Mouse (Mus musculus): Measurements from ENCODE around the gene Ldah.
A peak's percentile ranks its signal among the peaks of the same experiment; 100 is the strongest.
"Not testable (repeated sequence)": the region's sequence is repeated elsewhere in the genome, so short reads cannot be mapped to it uniquely, and the experiment has no call there.

Ldah gene

DNA sequence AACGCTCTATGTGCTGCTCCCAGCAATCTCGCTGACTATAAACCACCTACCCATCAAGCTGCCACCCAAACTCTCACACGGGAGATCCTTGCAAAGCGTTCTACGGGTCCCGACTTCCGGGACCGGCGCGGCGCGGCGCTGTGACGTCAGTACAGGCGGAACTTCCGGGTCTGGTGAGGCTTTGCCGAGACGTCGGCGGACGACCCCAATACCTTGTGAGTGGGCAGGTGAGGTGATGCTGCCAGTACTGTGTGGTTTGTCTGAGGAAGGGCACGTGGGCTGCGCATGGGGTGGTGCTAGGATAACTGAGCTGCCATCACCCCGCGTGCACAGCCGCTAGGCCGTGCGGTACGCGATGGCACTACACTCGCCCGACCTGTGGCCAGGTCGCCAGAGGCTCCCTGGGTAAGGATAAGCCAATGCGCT is at the start of gene Ldah:
Gene Ldah, plus strand, starts transcription at position 130 of the 426 bp plus-strand sequence.
- DNase-seq = peak; percentile 81 to 87

DNA sequence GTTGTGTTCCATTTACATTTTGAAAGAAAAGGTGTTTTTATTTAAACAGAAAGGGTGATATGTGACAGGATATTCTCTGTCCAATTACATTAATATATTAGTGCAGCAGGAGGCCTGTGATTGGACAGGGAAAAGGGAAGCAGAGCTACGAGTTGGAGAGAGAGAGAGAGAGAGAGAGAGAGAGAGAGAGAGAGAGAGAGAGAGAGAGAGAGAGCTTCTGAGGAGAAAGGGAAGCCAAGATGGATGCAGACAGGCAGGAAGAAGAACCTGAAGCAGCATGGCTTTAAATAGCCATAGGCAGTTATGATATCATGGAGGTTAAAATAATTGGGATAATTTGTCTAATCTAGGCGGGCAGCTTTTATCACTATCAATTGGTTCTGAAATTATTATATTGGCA is 40.2 kb upstream of the Ldah start:
- no peak for DNase-seq

DNA sequence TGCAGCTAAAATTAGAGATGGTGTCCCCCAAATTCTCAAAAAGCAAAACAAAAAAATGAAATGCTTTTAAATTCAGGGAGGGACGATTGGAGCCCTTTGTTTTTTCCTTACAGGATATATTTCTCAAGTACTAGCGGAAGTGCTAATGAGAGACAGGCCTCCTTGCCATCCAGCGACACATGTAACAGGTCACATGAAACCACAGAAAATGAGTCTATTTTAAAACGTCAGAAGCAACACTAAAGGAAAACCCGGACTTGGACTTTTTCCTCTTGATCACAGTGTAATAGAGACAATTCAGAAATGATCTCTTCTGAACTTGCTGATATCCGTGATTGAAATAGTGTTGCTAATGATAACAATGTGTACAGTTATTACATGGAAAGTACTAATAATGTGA is 27.0 kb upstream of the Ldah start:
- no peak for DNase-seq

DNA sequence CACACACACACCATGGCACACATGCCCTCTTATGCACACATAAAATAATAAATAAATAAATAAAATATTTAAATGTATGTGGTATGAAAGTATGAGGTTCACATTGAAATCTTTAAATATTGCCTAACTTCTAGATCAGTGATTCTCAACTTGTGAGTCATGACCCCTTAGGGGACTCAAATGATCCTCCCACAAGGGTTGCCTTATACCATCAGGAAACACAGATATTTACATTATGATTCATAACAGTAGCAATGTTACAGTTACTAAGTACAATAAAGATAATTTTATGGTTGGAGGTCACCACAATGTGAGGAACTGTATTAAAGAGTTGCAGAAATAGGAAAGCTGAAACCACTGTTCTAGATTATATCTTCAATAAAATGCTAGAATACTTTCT is 26.2 kb upstream of the Ldah start:
- DNase-seq = no peak

DNA sequence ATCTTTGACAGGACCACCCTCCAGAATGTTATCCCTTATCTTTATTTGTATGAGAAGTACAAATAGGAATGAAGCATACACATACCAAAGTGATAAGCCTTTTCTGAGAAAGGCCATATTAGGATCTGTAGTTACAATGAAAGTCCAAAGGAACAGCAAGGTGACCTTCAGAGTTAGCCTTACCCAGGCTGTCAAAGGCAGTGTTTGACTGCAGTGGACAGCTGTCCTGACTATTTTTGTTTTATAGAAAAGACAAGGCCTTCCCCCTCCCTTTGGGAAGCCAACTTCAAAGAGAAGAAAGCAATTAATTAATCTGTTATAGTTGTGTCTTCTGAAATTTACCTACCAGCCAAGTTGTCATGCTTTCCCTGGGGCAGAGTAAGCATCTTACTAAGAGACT is 23.4 kb upstream of the Ldah start:
- no peak for DNase-seq

DNA sequence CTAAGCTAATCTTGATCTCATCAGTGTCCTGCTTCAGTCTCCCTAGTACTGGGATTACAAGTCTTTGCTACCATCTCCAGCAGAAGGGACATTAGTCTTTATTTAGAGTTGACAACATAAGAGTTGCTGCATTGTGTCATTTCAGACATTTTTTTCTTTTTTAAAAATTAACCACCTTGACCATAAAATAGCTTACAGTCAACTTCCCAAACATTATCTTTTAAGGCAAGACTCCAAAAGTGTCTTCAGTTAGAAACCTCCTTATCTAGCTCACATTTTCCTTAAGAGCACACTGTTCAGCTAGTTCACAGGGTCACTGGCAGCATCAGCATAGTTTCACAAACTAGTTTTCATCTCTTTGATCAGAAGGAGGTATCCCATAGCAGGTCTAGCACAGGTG is 19.7 kb upstream of the Ldah start:
- DNase-seq = no peak

DNA sequence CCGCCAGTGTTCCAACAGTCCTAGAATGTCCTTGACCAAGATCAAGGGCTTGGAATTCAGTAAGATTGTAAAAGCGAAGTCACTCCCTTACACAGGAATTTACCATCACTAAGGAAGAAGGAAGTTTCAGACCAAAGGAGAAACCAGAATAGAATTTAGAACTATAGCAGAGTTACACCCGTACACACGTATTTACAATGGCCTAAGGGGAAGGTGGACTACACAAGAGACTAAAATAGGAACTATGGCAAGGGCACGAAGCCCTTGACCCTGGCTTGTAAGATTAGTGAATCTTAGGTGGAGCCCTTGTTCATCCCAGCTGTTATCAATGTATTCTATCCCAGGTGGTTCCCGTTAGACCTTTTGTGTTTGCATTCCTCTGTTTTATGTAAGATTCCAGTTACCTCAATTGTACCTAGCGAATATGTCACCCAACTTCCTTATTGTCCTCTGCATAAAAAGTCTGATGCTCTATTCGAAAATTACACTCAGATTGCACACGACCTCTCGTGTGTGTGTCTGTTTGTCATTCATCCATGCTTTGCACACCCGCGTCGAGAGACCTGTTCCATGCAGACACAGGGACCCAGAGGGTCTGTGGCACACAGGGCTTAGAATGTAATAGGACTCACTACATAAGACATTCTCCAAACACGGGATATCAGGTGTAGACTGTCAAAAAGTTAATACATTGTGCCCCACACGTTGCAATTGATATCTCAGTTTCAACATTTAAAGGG is 18.9 kb upstream of the Ldah start:
- DNase-seq = not testable (repeated sequence)

DNA sequence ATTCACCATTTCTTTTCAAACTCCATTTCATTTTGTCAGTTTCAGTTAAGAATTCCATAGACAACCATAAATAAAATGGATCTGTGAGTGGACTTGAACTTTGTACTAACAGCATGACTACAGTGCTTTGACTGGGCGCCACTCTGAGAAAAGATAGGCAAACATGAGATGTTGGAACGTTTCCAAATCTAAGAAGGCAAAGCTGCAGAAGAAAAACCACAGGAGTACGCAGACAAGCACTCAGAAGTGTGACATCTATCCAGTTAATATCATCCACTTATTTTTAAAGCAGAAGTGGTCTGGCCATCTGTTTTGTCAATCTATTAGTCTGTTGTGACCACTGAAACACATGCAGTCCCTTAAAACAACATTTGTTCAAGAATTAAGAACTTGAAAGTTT is 18.2 kb upstream of the Ldah start:
- no peak for DNase-seq

DNA sequence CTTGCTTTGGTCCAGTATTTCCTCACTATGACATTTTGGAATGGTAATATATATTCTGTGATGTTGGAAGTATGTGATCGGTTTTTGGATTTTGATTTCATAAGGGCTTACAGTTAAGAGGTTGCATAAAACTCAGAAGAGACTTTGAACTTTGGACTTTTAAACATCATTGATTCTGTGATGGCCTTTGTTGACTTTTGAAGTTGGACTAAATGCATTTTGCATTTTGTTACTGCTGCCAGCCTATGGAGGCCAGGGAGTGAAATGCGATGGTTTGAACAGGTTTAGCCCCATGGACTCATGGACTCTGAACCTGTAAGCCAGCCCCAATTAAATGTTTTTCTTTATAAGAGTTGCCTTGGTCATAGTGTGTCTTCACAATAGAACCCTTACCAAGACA is 2.2 kb upstream of the Ldah start:
- no peak for DNase-seq

DNA sequence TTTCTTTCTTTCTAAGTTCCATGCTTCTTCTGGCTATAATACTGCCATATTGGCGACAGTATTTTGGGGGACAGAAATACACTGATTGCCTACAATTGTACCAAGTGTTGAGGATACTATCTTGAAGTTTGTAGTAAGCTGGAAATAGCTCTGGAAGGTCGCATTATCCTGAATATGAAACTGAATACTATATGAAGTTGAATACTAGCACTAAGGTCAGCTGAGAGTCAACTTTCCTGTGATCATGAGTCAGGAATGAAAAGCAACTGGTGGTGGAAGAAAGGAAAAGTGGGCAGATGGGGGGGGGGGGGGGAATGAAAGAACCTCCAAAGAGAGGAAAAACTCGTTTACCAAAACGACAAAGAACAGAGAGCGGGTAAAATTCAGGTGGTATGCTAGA is 329 bp upstream of the Ldah start:
- no peak for DNase-seq

DNA sequence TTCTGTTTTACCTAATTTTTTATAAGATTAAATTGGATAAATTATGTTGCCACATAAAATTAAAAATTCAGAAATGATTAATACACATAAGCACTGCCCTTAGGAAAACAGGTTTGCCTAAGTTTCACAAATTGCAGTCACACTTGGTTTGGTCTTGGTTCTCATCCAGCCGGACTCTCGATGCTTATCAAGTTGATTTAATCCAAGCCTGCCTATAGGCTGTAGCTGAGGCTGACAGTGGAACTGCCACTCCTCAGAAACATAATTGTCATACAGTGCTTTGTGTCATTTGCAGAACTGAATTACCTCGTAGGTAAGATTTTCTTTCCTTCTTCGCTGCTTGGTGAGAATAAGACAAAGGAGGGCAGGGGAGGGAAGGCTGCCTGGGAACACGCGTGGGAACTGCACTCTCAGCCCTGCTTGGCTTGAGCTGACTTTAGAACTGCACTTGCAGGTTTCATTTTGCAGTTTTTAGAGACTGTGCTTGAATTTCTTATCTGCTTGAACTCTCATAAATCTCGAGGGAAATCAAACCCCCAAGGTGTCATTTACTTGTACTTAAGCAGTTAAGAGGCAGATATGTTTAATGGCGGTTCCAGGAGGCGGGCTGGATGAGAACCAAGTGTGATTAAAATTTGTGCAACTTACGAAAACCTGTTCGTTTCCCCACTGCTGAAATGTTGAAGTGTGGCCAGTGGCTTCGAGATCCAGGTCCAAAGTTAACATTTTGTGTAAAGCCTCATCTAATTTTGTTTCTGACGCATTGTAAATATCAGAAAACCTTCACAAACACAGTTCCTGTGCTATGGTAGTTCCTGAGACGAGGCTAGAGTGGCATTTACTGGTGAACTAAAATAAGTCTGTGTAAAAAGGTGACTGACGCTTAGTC is 8.7 kb downstream of the Ldah start:
- peak; percentile 11 to 13 for DNase-seq

DNA sequence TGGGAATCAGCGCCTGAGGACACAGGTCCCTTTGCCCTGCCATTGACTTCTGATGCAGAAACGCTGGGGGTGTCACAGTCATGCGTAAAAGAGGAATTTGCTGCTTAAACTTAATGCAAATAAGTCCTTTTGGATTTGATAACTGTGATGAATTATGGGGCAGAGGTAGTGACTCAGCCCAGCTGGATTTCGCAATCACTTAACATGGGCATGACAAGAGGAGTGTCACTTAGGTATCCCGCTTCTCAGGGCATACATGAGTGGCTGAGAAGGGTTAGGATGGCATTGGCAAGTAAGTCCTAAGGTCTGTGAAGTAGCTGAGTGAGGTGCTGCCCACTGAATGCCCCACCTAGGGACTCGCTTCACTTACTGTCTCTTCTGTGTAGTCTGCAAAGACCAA is 15.1 kb downstream of the Ldah start:
- DNase-seq = no peak

DNA sequence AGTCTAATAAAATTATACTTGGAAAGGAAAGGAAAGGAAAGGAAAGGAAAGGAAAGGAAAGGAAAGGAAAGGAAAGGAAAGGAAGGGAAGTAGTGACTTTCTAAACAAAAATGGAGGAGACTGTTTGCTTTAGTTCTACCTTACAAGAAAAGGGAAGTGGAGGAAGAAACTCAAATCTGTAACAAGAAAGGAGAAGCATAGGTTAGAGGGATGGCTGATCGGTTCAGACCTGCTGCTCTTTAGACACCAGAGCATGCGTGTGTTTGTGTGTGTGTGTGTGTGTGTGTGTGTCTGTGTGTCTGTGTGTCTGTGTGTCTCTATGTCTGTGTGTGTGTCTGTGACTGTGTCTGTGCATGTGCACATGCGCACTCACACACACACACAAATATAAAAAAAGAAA is 23.2 kb downstream of the Ldah start:
- DNase-seq = no peak

DNA sequence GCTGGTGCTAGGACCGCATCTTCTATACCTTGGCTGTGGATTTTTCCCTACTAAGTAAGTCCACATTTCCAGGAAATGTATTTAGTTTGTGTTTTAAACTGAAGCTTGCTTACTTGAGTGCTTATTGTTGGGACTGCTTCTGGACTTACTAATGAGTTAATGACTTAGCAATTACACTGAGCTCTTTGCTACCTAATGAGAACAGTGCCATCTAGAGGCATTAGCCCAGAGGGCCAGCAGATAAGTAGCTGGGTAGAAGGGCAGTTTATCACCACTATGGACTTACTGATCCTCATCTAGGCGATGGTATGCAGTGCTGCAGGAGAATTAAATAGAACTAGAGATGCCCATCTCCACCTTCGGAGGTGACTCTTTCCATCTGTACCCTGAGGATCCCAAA is 24.8 kb downstream of the Ldah start:
- peak; percentile 35 to 59 for DNase-seq

DNA sequence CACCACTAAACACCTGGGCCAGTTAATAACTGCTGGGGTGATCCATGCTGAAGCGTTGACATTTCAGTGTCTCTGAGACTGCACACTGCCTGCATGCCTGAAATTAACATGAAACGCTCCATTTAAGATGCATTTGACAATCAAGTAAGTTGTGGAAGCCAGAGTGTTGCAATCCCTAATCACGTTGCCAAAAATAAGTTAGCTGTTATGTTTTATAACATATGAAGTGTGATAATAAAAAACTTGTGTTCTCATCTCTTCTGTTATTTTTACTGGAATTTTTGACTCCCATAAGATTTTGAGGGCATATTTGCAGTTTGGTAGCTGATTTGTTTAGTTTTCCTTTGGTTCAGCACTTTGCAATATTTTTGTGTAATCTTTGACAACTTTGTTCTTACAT is 34.3 kb downstream of the Ldah start:
- no peak for DNase-seq

DNA sequence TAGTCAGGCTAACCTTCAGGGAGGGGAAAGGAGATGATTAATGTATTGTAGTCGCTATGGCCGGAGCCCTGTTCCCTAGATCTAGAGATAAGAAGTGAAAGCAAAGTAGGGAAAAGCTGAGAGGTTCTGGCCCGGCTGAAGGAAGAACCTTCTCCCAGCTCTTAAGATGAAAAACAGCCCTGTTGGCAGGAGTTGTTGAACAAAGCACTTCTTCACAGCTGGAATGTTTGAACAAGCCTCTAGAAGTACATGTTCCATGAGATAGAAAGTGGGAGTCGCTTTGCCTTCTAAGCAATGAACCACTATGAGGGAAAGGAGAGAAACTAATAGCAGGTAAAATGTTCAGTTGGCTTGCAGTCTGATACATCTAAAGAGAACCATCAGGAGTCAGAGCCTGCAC is 36.8 kb downstream of the Ldah start:
- DNase-seq = no peak

DNA sequence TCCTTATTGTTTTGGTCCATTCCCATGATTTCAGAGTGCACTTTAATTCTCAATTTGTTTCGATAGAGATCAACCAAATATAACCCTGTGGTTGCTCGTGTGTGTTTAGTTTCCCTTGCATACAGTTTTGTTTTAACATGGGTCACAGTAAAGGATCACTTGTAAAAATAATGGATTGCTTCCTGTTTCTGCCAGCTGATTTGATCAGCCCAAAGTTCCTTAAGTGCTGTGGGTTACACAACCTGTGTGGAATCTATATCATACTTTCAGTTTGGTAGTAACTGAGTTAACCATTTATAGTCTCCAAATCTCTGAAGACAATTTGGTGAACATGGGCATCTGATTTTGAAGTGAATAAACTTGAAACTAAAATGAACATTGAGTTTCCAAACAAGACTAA is 52.4 kb downstream of the Ldah start:
- DNase-seq = no peak

DNA sequence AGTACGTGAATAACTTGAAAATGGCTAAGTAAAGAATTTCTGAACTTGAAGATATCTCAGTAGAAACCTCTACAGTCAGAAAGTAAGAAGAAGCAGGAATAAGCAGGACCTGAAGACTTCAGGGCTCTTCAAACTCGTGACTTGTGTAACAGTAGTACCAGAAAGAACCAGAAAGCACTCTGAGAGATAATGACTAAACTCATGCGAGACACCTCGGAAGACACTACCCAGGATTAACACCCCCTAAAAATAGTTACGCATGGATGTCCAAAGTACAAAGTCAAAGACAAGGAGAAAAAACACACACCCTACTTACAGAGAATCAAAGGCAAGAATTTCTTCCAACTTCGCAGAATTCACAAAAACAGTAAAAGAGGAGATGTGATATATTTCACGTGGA is 58.4 kb downstream of the Ldah start:
- DNase-seq = peak; percentile 13 to 57

DNA sequence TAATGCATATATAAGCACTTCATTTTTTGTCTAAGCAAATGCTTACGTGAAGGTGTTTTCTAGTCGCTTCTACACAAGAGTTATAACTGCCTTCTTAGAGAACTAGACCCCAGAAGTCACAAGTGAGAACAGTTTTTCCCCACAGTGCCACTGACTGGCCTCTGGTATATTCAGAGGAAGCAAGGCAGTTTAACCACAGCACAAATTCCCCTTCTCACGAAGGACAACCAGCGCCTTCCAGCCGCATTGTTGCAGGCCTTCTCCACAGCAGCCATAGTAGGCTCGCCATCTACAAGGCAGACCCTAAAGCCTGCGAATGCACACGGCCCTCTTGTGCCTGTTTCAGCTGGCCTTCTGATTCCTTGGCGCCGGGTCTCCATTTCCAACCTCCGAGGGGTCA is 61.7 kb downstream of the Ldah start:
- DNase-seq = no peak

DNA sequence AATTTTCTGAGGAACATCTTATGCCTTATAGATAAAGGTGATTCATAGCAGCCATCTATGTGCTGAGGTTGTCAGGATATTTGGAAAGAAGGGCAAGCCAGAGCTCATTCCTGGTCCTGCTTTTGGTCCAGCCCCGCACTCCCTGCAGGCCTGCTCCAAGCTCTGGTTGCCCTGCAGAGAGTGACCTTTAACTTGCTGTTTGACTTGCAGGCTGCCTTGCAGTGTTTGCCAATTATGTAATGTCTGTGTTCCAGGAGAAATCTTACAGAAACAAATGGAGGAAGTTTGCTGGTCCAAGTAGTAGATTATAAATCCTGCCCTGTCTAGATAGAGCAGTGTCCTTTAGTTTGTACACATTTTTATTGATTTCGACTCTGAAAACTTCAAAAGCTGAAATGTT is 63.5 kb downstream of the Ldah start:
- peak; percentile 17 to 52 for DNase-seq

DNA sequence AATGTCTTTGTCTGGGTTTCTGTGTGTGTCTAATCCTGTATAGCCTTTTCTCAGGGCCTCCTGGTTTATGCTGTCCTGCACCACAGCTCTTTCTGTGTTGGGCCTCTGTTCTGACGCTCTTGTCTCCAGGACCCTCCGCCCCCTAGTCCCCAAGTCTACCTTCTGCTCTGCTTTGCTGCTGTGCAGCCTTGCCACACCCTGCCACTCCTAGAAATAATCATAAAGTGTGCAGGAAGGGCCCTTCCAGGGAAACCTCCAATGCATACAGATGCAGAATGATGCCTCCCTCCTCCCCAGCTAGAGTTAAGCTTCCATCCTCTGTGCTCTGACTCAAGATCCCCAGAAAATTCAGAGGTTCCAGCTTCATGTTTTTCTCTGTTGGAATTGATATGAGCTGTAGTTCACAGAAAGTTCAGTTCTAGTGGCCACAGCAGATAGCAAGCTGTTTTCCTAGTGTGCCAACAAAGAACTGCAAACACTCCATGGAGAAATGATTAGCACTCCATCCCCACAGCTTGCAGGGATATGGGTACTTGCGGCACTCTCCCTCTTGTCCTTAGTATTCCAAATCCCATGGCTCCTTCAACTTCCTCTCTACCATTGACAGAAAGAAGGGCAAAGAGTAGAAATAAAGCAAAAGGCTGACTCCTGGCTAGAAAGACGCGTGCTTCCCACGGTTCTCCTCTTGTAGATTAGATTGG is 65.7 kb downstream of the Ldah start:
- DNase-seq = no peak

DNA sequence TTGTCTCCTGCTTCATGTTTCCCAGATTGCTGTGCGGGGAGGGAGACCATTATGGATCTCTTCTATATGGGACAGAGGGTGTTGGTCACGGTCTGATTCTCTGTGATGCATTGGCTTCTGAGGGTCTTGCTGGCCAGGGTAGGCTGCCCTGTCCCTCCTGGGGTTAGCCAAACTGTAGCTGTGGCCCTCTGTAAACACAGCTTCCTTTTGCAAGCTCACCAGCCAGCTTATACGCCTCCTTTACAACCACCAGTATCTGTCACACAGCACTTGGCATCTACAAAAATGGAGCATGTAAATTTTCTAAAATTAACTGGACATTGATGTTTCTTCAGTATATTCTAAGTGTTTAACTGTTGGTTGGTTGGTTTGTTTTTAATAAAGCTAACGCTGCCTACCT is 67.5 kb downstream of the Ldah start:
- DNase-seq = no peak

DNA sequence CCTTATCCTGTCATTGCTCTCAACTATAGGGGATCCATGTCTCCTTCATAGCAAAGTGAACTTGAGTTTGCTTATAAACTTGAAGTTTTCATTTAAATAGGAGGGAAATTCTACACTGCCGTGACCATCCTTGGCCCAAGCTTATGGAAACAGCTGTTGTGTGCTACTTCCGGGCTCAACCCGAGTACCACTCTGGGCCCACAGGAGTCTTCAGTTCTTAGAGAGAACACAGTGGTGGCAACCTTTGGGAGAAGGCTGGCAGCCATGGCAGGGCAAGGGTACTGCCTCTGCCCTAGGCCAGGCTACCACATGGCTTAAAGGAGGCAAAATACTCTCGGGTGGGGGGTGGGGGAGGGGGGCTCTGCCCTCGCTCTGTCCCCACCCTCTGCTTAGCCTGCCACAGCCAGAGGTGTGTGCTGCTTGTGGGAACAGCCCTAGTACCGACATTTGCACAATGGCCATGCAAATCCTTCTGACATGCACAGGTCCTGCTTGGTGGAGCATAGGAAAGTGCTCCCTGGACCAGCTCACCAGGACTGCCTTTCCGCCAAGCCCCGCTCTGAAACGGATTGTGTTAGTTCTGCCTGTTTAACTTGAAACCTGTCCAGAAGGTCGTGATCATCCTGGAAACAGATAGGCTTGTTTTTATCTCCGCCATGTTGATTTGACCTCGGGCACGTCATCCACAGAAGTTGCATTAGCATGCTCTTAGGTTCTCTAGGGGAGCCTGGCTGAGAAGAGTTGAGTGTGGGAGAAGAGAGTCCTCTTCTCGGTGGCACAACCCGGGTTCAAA is 73.5 kb downstream of the Ldah start:
- DNase-seq = no peak

All from kidney, adult 8-10 months (tissue).